Mouse (Mus musculus) hindbrain, embryonic 12.5 days (tissue): Measurements from ENCODE around the gene Erv3. TPM values are rescaled to one million over a fixed set of nuclear protein-coding genes. Genes with fewer than 3 reads are reported as not detected.

ENCODE experiments used
- ATAC-seq: fragments of 200-750 bp; cut with Nextera tagmentation; 2 replicates; pipeline ENCODE4 v1.8.0; 2017; ENCODE audit warnings: moderate TSS enrichment; ENCODE audit not compliant: low FRiP score
- H3K27ac ChIP-seq: fragments of 300-500 bp; sonication (generic); 2 replicates; pipeline ENCODE4 v1.5.1; 2016; ENCODE audit warnings: mild to moderate bottlenecking
- H3K27me3 ChIP-seq: fragments of 300-500 bp; sonication (generic); 2 replicates; pipeline ENCODE4 v1.6.1; 2016; ENCODE audit warnings: mild to moderate bottlenecking
- H3K36me3 ChIP-seq: fragments of 300-500 bp; sonication (generic); 2 replicates; pipeline ENCODE4 v1.6.1; 2016; ENCODE audit warnings: mild to moderate bottlenecking
- H3K4me1 ChIP-seq: fragments of 300-500 bp; sonication (generic); 2 replicates; pipeline ENCODE4 v1.6.1; 2016
- H3K4me2 ChIP-seq: fragments of 300-500 bp; sonication (generic); replicated peaks from 2 replicates; pipeline ENCODE4 v1.6.1; 2016; ENCODE audit warnings: mild to moderate bottlenecking
- H3K4me3 ChIP-seq: fragments of 300-500 bp; sonication (generic); 2 replicates; pipeline ENCODE4 v1.5.1; 2016; ENCODE audit warnings: mild to moderate bottlenecking
- H3K9ac ChIP-seq: fragments of 300-500 bp; sonication (generic); 2 replicates; pipeline ENCODE4 v1.6.1; 2016; ENCODE audit warnings: mild to moderate bottlenecking, moderate library complexity
- H3K9me3 ChIP-seq: fragments of 300-500 bp; sonication (generic); replicated peaks from 2 replicates; pipeline ENCODE4 v1.6.1; 2016; ENCODE audit warnings: mild to moderate bottlenecking
- WGBS: fragments of 180-500 bp; shearing (Covaris S2); methylation state at CpG from one replicate; pipeline ENCODE4 v1.1.7; 2016; 5-methylcytosine and 5-hydroxymethylcytosine counted together
- polyA plus RNA-seq: library from polyadenylated mRNA; unstranded; fragments of >200 nt; fragmentation: Nextera tagmentation; extraction: Ambion mirVana; gene quantifications from 2 replicates; pipeline ENCODE4 v1.2.1, GENCODE M21; 2016

Erv3 gene
- polyA plus RNA-seq, 1 experiment from 2014 or later: not detected

DNA sequence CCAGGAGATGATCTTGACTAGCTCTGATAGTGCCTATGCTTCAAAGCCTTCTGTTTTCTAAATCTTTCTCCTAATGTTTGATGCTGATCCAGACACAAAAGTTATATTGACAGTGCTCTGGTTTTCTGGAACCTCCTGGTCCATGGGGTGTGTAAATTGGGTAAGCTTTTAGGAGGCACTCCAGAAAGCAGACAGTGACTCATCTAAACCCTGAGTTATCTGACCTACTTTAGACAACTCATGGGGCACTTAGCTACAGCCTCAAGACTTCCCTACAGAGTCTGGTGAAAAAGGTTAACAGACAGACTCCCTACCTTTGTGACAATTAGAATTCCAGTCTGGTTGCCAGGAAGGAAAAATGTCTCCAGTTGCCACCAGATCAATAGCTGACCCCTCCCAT, 1.7 kb downstream of the Erv3 start:
- Histone ChIP-seq H3K9ac (no peak overlapping the region), H3K4me1 (peaks cover 9% of the 10 kb centered on the region; the same call in 1 of the 2 replicates), H3K36me3 (no peaks in the 10 kb centered on the region), H3K27ac (no peak overlapping the region), H3K27me3 (no peaks in the 10 kb centered on the region), H3K4me3 (no peak overlapping the region), H3K4me2 (no peak overlapping the region), H3K9me3 (no peaks in the 10 kb centered on the region)
- ATAC-seq: no peak

DNA sequence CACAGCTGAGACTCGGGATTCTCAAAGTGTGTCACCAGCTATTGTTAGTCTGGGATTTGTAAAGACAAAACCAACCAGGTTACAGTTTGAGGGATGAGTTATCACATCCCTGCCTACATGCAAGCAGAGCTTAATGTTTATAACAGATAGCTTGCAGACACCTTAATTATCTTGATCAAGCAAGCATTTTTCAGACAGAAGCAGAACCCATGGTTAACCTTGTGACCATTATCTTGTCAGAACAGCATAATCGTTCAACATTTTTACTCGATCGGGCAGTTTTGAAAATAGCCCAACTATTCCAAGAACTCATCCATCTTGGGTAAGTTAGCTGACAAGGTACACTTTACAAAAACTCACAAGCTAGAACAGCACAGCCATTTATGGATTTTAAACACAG, 5.8 kb downstream of the Erv3 start:
- no peaks in the 10 kb centered on the region for H3K36me3 ChIP-seq
- H3K9ac ChIP-seq: no peak overlapping the region
- no peaks in the 10 kb centered on the region for H3K27me3 ChIP-seq
- H3K4me3 ChIP-seq: no peak overlapping the region
- no peaks in the 10 kb centered on the region for H3K9me3 ChIP-seq
- ATAC-seq: no peak
- H3K4me1 ChIP-seq: peaks cover 3% of the 10 kb centered on the region; the same call in 1 of the 2 replicates
- H3K27ac ChIP-seq: no peak overlapping the region
- 70% methylated on average over 4 of the region's 4 CpGs for WGBS
- no peak overlapping the region for H3K4me2 ChIP-seq

DNA sequence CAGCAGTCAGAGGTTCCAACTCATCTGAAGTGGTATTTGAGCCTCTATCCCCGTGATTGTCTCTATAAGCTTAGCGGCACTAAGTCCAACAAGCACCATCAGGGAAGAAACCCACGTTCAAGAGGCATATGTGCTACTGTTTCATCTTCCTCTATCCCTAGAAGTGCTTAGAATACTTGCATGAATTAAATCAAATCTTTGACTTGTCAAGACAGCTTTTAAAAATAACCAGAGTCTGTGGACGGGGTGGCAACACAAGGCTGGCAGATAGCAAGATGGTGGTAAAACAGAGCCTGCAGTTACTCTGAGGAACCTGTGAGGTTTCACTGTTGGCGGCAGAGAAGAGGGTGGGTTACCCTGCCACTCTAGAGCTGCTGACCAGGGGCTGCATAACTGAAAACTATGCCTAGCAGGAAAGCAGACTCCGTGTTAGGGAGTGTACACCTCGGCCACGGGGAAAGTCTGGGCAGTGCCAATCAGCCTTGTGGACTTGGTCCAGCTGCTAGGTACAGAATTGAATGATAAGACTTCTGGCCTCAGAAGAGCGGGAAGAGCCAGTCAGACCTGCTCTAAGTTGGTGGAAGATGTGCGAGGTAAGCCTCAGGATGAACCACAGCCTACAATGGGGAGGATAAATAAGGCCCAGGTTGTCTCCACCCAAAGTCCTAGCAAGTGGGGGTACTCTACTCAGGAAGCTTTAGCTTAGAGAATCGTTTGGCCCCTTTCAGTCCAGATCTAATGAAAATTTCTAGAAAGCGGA, 8.0 kb downstream of the Erv3 start:
- Histone ChIP-seq H3K4me3 (no peak overlapping the region), H3K4me1 (peaks cover 19% of the 10 kb centered on the region), H3K9me3 (no peaks in the 10 kb centered on the region), H3K27ac (no peak overlapping the region), H3K36me3 (no peaks in the 10 kb centered on the region), H3K4me2 (no peak overlapping the region), H3K9ac (no peak overlapping the region), H3K27me3 (no peaks in the 10 kb centered on the region)
- WGBS: 89% methylated on average over 12 of the region's 12 CpGs
- no peak for ATAC-seq

DNA sequence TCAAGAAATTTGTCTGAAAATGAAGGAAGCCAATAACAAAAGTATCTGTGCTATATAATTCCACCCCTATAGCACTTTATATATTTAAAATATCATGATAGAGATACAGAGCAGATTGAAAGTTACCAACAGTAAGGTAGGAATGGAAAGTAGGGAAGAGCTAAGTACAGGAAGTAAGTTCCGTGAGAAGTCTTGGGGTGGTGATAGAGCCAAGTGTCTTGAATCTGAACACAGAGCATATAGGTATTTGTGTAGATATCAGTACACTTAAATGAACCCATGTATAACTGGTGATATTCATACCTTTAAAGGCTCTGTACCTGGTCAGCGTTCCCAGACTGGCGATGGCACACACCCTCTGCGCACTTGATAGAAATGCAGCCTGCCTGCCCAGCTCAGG, 9.5 kb downstream of the Erv3 start:
- no peak overlapping the region for H3K4me3 ChIP-seq
- H3K9ac ChIP-seq: no peak overlapping the region
- no peak overlapping the region for H3K4me2 ChIP-seq
- ATAC-seq: no peak
- H3K9me3 ChIP-seq: no peaks in the 10 kb centered on the region
- H3K4me1 ChIP-seq: peaks cover 23% of the 10 kb centered on the region
- H3K36me3 ChIP-seq: no peaks in the 10 kb centered on the region
- H3K27ac ChIP-seq: no peak overlapping the region
- 94% methylated on average over 4 of the region's 4 CpGs for WGBS
- no peaks in the 10 kb centered on the region for H3K27me3 ChIP-seq

DNA sequence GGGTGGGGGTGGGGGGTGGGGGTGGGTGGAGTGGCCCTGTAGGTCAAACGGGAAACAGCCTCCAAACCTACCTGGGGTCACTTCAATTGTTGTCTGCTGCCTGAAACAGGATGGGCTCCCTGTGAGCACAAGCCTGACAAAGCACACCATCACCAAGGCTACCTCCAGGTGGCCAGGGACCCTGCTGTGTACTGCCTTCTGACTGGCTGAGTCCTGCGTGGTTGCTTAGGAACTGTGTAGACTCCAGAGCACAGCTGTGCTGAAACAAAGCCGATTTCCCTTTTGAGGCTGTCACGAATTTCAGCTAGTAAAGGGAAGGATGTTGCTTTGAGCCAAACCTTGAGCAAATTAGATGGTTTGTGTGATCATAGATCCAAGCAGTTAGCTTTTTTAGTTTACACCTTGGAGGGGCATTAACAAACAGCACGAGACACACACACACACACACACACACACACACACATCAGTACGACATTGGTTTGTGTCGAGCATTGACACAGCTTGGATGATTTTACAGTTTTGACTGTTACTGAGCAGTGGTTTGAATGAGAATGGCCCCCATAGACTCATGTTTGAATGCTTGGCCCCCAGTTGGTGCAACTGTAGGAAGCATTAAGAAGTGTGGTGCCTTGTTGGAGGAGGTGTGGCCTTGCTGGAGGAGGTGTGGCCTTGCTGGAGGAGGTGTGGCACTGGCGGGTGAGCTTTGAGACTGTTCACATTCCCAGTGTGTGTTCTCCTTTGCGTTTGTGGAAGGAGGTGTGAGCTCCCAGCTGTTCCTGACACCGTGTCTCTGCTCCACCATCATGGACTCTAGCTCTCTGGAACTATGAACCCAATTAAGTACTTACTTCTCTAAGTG, 11.8 kb downstream of the Erv3 start:
- Histone ChIP-seq H3K4me3 (peak overlapping the region; percentile 2; the same call in 1 of the 2 replicates), H3K9ac (peak overlapping the region; percentile 13; the same call in 1 of the 2 replicates)

DNA sequence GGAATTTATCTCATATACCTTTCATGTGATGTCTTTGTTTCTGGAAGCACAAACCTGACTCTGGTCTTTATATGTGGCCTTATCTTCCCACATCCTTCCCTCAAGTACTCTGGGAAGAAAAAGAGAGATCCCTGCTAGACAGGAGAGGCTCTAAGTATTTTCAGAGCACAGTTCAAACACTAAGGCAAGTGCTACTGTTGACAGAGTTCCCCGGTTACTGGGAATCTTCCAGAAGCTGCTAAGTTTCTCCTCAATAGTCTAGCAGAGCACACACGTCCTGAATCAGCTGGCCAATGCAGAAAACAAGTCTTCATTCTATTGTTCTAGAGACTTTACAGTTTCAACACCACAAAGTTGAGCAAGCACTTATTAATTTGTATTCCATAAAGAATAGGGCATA, 12.7 kb downstream of the Erv3 start:
- H3K4me2 ChIP-seq: peak overlapping the region; percentile 42
- H3K27ac ChIP-seq: peak overlapping the region; percentile 90
- 42% methylated on average over 2 of the region's 2 CpGs for WGBS
- ATAC-seq: no peak
- H3K27me3 ChIP-seq: no peaks in the 10 kb centered on the region
- no peaks in the 10 kb centered on the region for H3K9me3 ChIP-seq
- H3K4me1 ChIP-seq: peaks cover 20% of the 10 kb centered on the region
- peak overlapping the region; percentile 13; the same call in 1 of the 2 replicates for H3K9ac ChIP-seq
- no peaks in the 10 kb centered on the region for H3K36me3 ChIP-seq
- H3K4me3 ChIP-seq: no peak overlapping the region

More for the DNA sequence above, 11.8 kb downstream of the Erv3 start:
- H3K27ac ChIP-seq: peak overlapping the region; percentile 90
- H3K27me3 ChIP-seq: no peaks in the 10 kb centered on the region
- peak overlapping the region; percentile 42 for H3K4me2 ChIP-seq
- H3K4me1 ChIP-seq: peaks cover 20% of the 10 kb centered on the region
- H3K36me3 ChIP-seq: no peaks in the 10 kb centered on the region
- ATAC-seq: peak; percentile 98
- 1% methylated on average over 10 of the region's 10 CpGs for WGBS
- H3K9me3 ChIP-seq: no peaks in the 10 kb centered on the region

DNA sequence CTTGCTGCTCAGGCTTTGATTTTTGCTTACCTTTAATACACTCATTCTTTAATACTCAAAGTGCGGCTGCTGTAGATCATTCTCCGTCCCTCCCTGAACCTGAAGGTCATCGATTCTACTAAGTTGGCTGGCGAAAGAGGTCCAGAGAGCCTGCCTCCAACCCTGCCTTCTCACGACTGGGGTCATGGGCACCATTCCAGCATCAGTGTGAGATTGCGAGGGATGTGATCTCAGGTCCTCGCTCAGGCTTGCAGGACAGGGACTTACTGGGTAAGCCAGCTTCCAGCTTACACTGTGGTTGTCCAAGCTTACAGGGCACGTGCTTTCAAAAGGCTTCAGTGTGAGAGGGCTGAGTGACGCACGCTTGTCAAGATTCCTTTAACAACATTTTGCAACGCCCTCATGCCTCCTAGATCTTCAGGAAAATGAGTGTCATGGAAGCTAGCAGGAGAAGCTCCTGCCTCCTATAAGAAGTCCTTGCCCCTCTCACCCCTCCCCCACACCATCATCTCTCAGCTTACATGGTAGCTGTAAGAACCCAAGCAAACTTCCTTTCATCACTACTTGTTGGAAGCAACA, 13.3 kb downstream of the Erv3 start:
- 78% methylated on average over 11 of the region's 11 CpGs for WGBS
- no peaks in the 10 kb centered on the region for H3K27me3 ChIP-seq
- H3K9me3 ChIP-seq: no peaks in the 10 kb centered on the region
- H3K9ac ChIP-seq: no peak overlapping the region
- ATAC-seq: no peak
- H3K27ac ChIP-seq: no peak overlapping the region
- H3K4me3 ChIP-seq: no peak overlapping the region
- peaks cover 22% of the 10 kb centered on the region for H3K4me1 ChIP-seq
- H3K4me2 ChIP-seq: no peak overlapping the region
- no peaks in the 10 kb centered on the region for H3K36me3 ChIP-seq

DNA sequence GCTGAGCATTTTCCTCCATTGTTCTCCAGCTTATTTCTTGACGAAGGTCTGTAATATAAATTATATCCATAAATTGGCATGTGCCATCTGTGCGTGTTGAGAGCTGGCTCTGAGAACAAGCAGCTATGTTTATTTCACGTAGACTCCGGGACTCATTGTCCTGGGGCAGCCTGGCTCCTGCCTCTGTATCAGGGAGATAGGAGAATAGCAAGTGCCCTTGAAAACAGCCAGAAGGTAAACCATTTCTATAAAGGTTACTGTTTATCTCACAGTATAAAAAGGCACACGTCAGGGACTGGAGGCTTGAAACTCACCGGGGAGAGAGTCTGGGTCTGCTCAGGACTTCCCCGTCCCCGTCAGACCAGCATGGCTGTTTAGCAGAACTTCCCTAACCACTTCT, 13.9 kb downstream of the Erv3 start:
- no peak for ATAC-seq
- Histone ChIP-seq H3K4me2 (no peak overlapping the region), H3K27ac (no peak overlapping the region), H3K4me1 (peaks cover 27% of the 10 kb centered on the region), H3K27me3 (no peaks in the 10 kb centered on the region), H3K9ac (no peak overlapping the region), H3K4me3 (no peak overlapping the region), H3K9me3 (no peaks in the 10 kb centered on the region), H3K36me3 (no peaks in the 10 kb centered on the region)
- 82% methylated on average over 8 of the region's 8 CpGs for WGBS

DNA sequence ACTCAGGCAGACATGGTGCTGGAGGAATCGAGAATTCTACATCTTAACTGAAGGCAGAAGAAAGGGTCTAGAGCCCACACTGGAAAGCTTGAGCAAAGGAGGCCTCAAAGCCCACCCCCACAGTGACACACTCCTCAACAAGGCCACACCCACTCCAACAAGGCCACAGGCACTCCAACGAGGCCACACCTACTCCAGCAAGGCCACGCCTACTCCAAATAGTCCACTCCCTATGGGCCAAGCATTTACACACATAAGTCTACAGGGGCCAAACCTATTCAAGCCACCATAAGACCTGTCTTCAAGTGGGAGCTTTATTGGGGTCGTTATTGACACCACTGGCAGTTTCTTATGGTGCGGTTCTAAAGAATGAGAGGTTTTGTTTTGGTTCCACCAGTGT, 17.0 kb downstream of the Erv3 start:
- Histone ChIP-seq H3K36me3 (no peaks in the 10 kb centered on the region), H3K9me3 (no peaks in the 10 kb centered on the region), H3K27ac (no peak overlapping the region), H3K27me3 (no peaks in the 10 kb centered on the region), H3K4me2 (no peak overlapping the region), H3K4me1 (peaks cover 19% of the 10 kb centered on the region), H3K4me3 (no peak overlapping the region), H3K9ac (no peak overlapping the region)
- 81% methylated on average over 5 of the region's 5 CpGs for WGBS
- no peak for ATAC-seq

DNA sequence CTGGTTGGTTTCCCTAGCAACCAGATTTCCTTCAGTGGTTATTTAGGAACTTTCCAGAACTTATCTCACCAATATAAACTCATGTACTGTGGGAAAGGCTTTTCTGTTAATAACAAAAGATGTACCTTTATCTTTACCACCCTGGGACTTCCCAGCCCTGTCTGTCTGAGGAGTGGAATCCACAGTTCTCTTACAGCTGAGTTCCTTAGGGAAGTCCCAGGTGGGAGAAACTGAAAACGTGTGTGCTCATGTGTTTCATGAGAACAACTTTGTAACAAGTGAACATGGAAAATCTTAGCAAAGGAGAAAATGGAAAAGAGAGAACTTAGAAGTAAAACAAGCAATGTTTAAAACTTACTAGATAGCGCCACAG, 18.2 kb downstream of the Erv3 start:
- Histone ChIP-seq H3K4me1 (peaks cover 9% of the 10 kb centered on the region), H3K27me3 (no peaks in the 10 kb centered on the region), H3K9me3 (no peaks in the 10 kb centered on the region), H3K9ac (no peak overlapping the region), H3K27ac (no peak overlapping the region), H3K4me2 (no peak overlapping the region), H3K36me3 (no peaks in the 10 kb centered on the region), H3K4me3 (no peak overlapping the region)
- 73% methylated on average over 2 of the region's 2 CpGs for WGBS
- no peak for ATAC-seq

DNA sequence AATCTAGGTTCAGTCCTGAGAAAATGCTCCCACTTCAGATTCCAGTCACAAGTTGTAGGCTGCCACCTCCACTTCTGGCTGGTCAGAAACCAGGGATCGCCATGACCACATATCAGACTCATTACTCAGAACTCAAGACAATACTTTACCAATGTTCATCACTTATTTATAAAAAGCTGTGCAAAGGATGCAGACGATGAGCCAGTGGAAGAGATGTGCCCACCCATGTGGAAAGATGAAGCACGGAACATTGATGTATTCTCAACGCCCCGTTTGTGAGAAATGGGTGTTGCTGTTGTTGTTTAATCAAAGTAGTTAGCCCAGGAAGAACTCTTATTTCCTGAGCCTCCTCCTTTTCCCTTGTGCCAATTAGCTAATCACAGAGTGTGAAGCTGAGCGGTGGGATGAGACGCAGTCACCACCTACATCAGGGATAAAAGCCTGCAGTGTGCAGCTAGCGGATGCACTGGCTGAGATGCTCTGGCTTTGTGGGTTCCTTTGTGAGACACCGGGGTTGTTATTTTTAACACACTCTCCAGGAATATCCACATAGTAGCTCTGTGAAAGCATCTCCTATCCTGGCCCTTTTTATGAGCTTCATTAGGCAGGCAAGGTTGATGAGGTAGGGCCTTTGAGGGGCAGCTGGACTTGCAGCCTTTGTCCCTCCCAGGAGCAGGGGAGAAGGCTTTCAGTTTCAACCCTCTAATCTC, 18.8 kb downstream of the Erv3 start:
- ATAC-seq: no peak
- H3K4me1 ChIP-seq: peaks cover 6% of the 10 kb centered on the region; the same call in 1 of the 2 replicates
- H3K36me3 ChIP-seq: no peaks in the 10 kb centered on the region
- H3K9ac ChIP-seq: no peak overlapping the region
- H3K4me2 ChIP-seq: no peak overlapping the region
- no peaks in the 10 kb centered on the region for H3K9me3 ChIP-seq
- no peak overlapping the region for H3K4me3 ChIP-seq
- H3K27ac ChIP-seq: no peak overlapping the region
- 53% methylated on average over 9 of the region's 9 CpGs for WGBS
- no peaks in the 10 kb centered on the region for H3K27me3 ChIP-seq

DNA sequence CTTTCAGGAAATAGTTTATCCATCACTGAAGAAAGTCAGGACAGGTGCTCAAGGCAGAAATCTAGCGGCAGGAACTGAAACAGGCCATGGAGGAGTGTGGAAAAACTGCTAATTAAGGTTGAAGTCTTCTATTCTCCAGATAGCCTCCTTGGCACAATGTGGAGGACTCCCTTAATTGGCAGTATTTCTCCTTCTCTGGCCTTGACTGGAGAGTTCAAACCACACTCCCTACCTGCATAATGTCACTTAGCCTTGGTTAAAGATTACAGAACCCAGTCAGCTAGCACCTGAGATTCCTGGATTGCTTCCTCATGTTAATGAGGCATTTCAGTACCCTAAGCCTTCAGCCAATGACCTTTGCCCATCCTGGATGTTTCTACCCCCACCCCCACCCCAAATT, 25.3 kb downstream of the Erv3 start:
- peaks cover 12% of the 10 kb centered on the region for H3K9me3 ChIP-seq
- no peak overlapping the region for H3K4me2 ChIP-seq
- no peak overlapping the region for H3K27ac ChIP-seq
- no peak for ATAC-seq
- H3K27me3 ChIP-seq: no peaks in the 10 kb centered on the region
- no peaks in the 10 kb centered on the region for H3K4me1 ChIP-seq
- no peaks in the 10 kb centered on the region for H3K36me3 ChIP-seq
- H3K4me3 ChIP-seq: no peak overlapping the region
- H3K9ac ChIP-seq: no peak overlapping the region
- WGBS: 93% methylated on average over 1 of the region's 1 CpGs
